Mouse (Mus musculus) megakaryocyte progenitor cell, adult 5-6 weeks (primary cell): ENCODE measurements around the gene 5730522E02Rik. TPM values are rescaled to one million over a fixed set of nuclear protein-coding genes. Genes with fewer than 3 reads are reported as not detected.
A peak's percentile ranks its signal among the peaks of the same experiment; 100 is the strongest.

Source experiments
- ATAC-seq: replicated peaks from 2 replicates; pipeline ENCODE4 v1.8.0; 2016; ENCODE audit warnings: mild to moderate bottlenecking, moderate TSS enrichment, inconsistent platforms; ENCODE audit not compliant: poor library complexity
- total RNA-seq, 2 experiments: library from RNA; stranded (forward) in 1 of 2; stranded (reverse) in 1 of 2; fragments of 157-497, 149-512 nt in 1 of 2; fragments of 200-1000 nt in 1 of 2; gene quantifications; 2 replicates each; pipeline versions ENCODE4 v1.2.3 to v1.2.4; 2015 to 2017

5730522E02Rik gene
- total RNA-seq, 2 experiments from 2014 or later = 0.17 TPM

DNA sequence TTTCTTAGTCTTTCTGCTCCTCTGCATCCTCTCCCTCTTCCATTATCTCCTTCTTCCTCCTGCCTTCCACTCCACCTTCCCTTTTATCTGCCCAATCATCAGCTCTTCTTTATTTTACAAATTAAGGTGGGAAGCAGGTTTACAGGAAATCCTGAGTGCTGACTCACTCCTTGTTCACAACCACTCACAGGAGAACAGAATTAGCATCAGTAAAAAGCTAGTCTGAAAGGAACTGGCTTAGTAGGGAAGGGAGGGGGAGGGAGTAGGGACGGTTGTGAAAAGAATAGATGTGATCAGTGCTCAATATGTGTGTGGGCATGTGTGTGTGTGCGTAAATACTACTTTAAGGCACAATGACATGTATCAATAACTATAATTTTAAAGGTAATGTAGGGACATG lies 81.5 kb downstream of the 5730522E02Rik start:
- 0 out of 2 replicates have a peak, but pooled peaks have one; percentile 53 for ATAC-seq

DNA sequence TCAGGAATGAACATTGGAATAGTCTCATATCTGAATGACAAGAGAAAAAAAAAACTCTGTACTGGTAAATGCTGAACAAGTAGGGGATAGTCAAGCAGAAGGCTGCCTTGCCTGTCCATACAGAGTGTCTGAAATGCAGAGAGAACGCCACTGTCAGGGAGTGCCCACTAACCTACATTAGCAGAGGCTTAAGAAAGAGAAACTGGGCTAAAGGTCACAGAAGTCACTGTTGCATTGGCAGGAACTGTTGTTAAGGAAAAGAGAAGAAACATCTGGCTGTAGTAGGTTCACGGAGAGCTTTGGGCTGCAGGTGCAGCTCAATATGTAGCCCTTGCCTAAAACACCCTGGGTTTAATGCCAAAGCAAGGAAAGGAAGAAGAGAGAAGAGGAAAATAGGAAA lies 82.2 kb downstream of the 5730522E02Rik start:
- peak; percentile 69 for ATAC-seq

DNA sequence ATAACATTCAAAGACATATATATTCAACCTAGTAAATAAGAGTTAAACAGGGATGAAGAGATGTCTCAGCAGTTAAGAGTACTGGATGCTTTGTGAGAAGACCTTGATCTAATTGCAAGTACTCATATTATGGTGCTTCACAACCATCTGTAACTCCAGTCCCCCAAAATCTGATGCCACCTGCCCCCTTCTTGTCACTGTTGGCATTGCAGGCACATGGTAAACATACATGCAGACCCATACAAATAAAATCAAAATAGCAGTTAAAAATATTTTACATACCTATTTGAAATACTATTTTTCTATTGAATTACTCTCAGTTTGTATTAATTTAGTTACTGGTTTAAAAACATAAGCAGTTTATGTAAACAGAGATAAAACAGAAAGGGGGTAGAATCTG lies 84.6 kb downstream of the 5730522E02Rik start:
- no peak for ATAC-seq

DNA sequence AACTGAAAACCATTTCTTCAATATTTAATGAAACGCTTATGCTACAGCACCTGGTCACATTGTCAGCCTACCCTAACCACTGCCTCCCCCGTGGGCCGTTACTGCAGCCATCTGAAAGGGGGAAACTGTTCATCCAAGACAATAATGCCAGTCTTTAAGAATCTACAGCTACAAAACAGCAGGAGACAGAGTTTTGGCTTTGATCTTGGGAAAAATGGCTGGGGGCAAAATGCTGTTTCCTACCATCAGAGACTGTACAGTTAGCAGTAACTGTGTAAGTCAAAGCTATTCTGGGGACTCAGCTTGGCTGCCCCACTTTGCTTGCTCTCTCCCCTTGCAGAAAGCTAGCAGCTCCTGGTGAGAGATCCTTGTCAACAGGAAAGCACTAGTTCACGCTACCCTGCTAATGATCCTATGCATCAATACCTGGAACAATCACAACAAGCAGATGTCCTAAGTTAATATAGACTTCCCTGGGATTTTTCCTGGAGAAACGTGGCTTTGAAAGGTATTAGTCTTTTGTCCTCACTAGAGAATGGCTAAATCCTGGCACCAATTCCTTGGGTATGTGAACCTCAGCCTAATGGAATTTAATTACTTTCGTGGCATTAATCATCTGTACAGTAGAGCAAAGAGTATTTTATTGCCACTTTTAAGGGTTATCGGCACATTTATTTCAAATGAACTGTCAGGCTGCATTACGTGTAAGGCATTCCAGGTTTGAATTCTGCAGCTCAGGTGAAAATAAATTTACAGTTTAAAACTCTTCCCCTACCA lies 89.6 kb downstream of the 5730522E02Rik start:
- ATAC-seq = no peak

DNA sequence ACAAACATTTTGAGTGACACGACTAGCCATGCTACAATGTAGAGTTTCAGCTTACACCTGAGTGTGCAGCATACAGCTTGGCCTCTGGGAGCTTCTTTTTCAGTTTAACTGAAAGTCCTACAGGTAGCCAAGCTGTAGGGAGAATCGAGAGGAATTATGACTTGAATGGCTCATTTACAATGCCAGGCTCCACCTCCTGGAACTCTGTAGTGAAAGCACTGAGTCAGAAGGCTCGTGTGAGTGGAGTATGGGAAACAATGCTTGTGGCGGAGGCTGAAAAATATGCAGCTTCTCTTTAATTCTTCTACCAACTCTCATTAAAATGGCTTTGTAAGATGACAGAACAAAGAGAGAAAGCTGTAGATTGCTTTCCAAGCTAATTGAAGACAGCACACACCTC lies 92.9 kb downstream of the 5730522E02Rik start:
- no peak for ATAC-seq

DNA sequence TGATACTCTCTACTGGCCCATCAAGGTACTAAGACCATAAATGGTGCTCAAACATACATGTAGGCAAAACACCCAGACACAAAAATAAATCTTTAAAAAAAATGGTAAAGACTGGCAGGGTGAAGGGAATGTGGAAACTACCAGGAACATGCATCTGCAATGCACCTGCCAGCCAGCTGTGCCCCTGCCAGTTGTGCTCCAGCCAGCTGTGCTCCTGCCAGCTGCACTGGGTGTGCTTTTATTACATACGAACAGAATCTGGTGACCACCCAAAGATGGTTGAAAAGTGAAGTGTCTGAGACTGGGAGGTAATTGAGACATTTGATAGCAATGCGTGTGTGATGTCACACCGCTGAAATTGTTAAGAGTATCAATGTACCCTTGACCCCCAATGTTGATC lies 98.4 kb downstream of the 5730522E02Rik start:
- no peak for ATAC-seq

DNA sequence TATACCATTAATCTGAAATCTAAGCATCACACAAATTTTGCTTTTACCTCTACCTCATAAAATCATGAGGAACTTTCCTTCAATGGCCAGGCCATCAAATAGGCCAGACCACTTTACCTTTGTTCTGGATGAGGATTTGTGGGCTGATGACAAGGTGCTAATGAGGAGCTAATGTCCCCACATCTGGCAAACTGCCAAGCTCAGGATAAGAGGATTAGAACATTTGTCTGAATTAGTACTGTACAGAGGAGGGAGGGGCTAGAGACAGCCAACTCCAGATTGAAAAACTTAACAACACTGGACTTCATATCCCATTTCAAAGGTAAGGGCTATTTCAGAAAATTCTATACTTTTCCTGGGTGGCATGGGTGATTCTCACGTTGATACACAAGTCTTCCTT lies 101.9 kb downstream of the 5730522E02Rik start:
- ATAC-seq = no peak

DNA sequence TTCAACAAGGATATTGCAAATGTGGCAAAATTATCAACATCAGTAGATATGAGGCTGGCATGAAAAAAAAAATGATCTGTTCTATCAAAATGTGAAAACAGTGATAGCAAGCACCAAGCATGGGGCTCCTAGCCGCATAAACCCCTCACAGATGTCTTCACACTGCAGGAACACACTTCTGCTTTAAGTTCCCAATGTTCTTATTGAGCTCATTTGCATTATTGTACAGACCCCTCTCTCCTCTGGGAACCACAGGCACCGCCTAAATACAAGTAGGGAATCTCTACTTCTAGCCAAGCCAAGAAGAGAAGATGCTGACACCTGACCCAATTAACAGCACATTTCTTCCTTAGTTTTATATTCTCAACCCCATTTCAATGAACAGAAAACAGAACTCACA lies 105.9 kb downstream of the 5730522E02Rik start:
- ATAC-seq = no peak

DNA sequence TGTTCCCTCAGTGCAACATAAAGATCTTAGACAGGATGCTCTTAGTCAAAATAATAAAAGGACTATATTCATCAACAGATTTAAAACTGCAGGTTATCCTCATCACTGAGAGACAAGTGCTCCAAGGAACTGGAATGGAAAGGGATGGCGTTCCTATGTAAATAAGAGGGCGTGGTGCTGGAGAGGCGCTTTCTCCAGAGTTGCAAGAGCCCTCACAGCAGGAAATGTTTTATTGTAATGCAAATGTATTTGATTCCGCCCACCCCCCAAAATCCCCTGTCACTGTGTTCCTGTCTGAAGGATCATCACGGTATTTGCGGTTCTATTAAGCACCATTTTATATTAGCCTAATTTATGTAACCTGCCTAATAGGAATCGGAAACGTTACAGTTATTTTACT lies 106.9 kb downstream of the 5730522E02Rik start:
- no peak for ATAC-seq

DNA sequence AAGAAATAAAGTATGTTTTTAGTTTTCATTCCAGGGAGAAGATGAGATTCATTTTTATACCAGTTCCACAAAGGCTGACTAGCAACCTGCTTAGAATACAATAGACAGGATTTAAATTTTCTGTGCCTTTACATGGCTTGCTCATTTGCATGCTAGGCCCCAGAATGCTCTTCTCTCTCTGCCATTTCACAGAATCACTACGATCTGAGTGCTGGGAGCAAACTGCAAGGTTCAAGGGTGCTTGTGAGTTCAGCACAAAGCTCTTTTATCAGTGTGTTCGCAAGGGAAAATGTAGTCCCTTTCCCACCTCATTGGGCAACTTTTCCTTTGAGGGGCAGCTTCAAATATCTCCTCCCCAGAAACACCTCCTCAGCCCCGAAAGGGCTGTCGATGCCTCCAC lies 107.7 kb downstream of the 5730522E02Rik start:
- ATAC-seq = no peak

DNA sequence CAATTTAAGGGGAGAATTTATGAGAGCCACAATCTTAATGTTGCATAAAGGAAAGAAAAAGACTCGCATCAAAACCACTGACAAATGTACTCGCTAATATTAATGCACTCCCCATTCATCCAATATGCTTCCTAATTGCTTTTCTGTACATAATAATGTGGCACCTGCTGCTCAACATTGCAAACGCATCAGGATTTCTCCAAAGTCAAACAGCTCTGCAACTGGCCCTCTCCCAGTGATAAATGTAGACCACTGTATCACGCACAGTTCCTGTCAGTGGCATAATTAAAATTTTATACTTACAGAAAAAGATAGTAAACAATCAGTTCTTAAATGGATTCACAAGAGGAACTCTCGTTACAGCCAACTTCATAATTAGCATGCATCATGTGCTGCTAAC lies 110.5 kb downstream of the 5730522E02Rik start:
- ATAC-seq = no peak

DNA sequence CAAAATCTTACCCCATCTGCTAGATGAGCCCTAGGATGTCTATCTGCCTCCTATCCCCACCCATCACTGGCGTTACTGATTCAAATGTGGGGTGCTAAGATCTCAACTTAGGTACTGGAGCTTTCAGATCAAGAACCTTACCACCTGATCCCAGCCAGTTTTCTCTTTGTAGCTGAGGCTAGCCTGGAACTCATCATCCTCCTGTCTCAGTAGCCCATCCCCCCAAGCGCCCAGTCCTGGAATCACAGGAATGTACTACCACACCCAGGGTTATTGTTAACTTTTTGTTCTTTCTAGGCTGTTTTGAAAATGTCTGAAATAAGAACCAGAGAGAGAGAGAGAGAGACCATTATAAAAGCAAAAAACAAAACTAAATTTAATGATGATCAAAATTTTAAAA lies 111.6 kb downstream of the 5730522E02Rik start:
- ATAC-seq = no peak

DNA sequence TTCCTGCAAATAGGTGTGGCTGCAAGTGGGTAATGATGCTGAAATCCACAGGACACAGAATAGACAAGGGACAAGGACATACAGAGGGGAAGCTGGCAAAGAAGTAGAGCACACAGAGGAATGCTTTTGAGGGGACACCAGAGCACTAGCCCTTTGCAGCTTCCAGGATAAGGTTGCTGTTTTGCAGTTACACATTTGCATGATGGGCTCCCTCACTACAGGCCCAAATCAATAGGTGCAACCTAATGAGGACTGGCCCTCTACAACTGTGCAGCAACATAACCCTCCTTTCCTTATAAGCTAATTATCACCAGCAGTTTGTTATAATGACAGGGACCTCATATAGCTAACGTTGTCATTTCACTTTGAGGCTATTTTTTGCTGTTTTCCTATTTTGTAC lies 114.5 kb downstream of the 5730522E02Rik start:
- no peak for ATAC-seq

DNA sequence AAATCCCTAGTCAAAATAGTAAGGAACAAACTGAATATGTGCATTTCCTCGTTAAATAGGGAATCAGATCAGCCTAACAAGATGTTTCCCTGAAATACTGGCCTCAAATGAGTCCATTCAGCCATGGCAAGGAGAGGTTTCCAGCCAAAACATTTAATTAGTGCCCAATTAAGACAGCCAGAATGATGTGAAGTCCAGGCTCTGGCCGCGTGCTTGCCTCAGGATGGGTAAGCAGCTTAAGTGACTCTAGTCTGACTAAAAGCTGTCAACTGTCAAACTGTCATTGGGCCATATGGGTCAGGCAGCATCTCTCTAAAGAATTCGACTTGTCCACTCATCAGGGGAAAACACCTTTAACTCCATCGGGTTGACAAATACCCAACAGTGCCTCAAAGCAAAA lies 121.6 kb downstream of the 5730522E02Rik start:
- ATAC-seq = no peak

DNA sequence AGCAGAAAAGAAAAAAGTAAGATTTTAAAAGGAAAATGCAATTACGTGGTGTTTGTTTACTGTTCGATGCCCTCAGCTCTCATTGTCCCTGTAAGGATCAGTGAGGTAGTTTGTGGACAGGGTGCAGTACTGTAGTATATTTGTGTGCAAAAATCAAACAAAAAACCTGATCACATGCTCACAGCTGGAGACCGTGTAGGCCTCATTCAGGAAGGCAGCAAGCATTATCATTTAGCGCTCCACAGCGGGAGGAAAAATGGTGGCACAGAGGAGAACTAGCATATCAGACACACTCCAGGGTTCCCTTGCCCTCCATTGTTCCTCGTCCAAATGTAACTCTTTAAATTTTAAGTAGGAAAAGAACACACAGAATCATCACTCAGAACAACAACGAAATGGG lies 123.9 kb downstream of the 5730522E02Rik start:
- no peak for ATAC-seq

DNA sequence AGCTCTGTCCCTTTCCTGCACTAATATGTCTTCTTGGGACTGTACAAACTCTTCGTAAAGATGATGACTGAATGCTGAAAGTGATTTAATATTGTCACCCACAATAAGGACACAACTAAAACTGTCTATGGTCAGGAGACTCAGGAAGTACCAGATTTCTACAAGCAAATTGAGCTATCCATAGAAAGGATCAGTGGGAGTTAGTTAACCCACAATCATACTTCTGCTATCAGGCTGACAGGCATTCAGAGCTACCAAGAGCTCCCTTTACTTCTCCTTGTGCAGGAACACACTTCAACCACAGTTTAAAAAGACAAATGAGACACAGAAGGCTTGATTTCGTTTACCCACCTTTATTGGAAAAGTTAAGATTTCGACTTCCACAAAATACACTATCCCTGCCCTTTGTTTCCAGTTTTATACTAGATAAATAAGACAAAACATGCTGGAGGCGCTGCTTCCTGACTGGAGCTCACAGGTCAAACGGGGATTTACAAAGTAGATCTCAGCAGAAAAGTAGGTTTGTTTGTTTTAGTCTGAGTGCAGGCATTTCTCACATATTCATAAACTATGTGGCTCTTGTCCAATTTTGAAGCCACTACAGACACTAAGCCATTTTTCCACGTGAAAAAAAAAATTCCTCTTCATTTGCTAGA lies 125.1 kb downstream of the 5730522E02Rik start:
- ATAC-seq = no peak

DNA sequence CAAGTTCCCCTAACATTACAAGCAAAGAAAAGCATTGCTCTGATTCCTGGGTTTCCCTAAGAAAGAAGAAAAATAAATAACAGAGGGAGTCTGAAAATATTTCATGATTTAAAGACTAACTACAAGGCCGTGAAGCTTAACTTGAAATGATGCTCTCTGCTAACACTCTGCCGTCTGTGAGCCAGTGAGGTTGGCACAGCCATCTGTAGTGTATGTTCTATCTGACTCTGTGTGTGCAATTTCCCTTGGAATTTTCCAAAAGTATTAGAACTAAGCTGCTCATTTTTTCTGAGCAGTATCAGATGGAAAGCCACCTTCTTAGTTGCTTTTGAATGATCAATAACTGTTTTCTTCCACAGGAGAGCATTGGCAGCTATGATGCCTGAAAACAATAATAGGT lies 134.2 kb downstream of the 5730522E02Rik start:
- ATAC-seq = no peak

DNA sequence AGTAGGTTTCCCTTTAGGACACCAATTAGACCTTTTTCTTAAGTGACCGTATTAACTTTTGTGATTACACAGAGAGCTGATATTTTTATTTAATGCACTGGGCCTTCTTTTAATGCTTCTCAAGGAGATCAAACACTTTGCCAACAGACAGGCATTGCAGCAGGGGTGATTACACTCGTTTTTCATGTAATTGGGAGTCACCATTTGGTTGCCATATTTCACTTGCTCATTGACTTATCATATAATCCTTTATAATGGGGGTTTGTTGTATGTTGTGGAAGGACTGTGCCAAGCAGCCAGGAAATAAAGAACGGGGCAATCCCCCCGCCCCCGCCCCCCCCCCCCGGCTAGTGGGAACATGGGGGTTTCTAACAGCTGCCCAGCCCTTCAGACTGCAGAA lies 135.0 kb downstream of the 5730522E02Rik start:
- ATAC-seq = no peak

DNA sequence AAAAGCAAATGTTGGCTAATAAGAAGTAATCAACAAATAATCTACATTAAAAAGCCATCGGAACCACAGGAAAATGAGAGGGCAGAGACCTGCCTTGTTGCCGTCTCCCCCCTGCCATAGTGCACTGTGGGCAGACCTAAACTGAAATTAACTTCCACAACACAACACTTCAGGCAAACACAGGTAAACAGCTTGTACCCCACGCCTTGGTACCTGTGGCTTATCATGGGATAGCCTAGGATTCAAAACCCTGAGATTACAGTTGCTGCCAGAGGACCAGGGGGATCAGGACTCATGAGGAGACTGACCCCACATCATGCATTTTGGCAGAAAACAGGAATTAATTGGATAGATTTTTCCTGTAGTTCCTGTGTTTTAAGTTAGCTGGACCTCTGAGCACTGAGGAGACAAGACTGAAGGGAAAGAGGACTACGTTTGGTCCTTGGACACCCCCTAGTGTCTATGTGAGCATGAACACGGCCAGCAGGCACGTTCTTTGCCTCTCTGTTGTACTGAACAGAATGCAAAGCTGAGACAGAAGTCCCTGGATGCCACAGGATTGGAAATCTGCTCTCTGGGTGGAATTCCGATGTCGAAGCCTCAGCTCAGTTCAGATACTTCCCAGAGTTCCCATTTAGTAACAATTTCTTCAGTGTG lies 136.8 kb downstream of the 5730522E02Rik start:
- ATAC-seq = peak; percentile 90

DNA sequence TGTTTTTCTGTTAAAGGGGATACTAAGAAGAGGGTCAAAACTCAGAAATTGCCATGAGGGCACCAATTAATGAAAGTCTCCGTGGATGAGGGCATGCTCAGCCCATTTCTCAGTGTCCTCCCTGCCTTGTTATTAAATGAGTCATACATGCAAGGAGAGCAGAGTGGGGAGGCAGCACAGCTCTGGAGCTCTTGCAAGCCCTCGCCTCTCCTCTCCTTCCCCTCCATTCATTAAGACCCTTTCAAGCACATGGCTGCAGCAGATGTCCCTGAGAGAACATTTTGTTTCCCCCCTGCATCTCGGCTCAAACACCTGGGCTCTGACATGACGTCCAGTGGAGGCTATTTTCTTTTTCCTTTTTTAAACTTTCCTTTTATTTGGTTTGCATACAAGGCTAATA lies 138.5 kb downstream of the 5730522E02Rik start:
- ATAC-seq = no peak

DNA sequence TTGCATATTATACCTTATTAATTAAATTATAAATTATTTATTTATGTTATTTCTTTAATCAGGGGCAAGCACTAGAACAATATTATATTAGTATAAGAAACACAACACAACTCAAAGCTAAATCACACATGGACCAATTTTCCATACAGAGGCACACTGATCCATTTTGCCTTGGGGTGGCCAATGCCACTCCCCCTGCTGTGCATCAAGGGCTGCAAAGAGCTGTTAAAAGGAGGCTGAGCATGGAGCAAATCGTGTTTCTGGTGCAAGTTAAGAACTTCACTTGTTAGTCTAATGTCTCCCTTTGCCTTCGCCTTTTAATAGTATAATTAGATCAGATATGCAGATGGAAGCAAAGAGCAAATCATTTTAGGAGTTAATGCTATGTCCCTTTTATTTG lies 147.3 kb downstream of the 5730522E02Rik start:
- ATAC-seq = no peak

DNA sequence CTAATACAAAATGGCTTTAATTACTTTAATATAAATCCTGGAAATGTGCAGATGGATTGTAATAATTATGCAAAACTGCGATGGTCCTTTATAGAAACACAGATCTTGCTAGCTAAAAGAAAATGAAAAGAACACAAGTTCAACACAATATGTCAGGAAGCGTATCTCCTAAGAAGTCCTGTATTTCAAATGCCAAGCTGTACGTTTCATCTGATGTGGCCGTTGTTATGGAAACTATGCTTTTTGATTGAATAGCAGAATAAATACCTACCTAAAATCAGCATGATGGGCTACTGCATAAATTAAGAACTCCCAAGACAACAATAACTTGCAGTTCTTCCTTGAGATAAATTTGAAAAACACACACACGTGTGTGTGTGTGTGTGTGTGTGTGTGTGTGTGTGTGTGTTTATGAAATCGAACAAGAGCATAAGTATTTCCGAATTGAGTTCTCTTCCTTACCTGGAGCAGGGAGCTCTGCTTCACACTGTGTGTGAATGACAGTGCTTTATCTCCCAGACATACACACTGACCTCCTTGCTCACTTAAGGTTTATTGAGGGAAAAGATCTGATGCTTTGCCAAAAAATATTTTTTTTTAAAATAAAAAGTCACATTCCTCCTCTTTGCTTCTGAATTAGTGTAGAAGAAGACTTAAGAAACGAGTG lies 149.0 kb downstream of the 5730522E02Rik start:
- no peak for ATAC-seq
